Mouse (Mus musculus) Muller cell, postnatal 12 days (primary cell): ENCODE results near the gene Myo5a.

Source experiments
- DNase-seq: peaks from one replicate; pipeline ENCODE4 v3.0.0-alpha.2; 2015; ENCODE audit errors: inconsistent ontology term

The Myo5a gene

DNA sequence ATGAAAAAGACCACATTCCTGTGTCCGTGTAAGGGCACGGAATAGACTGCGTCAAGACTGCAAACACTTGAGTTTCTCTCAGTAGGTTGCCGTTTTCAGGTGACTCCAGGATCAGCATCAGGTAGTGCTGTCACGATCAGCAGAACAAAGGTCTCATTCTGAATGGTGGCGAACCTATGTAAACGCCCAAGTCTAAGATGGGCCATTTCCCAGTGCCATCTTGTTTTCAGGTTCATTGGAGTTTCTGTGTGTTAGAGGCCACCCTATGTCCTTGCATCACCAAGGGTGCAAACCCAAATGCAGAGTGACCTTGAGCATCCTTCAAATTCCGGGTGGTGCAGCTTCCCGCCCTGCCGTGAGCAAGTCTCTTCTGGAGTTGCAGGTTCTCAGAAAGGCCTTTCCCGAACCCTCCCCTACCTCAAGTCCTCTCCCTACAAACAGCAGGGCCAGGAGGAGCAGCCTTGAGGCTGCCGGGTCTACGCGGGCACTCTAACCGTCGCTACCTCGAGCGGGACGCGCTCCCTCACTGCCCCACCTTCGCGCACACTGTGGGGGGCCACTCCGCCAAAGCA lies at the start of gene Myo5a:
Myo5a (plus strand) TSS at position 559 of the 572 bp plus-strand sequence.
- DNase-seq: no peak

- no peak for DNase-seq
Measured at GRCm38 (mm10) chr9:75022546-75022945, 48.3 kb upstream of the Myo5a start.

- no peak for DNase-seq
Measured at GRCm38 (mm10) chr9:75023150-75023894, 47.5 kb upstream of the Myo5a start.

DNA sequence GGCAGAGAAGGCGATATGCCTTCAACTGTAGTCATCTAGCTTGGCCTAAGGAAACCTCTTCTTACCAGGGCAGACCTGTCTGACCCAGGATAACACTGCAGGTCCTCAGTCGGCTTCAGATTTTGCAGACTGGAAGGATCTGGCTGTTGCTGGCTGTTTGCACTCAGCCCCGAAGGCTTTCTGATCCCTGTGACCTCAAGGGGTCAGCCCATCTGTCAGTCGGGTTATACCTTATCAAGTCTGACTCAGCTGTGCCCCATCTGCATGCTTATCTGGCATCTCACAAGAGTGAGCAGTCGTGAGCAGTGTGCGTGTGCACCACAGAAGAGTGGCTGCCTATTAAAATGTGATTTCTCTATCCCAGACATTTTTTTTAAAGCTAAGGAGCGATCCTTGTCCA lies 46.7 kb upstream of the Myo5a start:
- no peak for DNase-seq

DNA sequence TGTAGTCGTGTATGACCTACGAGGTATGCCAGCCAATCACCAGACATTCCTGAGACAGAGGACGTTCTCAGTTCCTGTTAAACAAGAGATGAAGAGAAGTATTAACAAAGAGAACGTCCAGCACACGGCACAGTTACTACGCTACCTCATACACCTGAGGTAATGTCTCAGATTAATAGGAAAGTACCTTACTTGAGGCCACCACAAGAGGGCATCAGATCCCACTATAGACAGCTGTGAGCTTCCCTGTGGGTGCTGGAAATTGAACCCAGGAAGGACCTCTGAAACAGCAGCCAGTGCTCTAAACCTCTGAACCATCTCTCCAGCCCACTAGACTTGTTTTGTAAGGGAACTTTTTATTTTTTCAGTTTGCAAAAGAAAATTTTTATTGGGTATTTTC lies 45.1 kb upstream of the Myo5a start:
- DNase-seq: no peak

DNA sequence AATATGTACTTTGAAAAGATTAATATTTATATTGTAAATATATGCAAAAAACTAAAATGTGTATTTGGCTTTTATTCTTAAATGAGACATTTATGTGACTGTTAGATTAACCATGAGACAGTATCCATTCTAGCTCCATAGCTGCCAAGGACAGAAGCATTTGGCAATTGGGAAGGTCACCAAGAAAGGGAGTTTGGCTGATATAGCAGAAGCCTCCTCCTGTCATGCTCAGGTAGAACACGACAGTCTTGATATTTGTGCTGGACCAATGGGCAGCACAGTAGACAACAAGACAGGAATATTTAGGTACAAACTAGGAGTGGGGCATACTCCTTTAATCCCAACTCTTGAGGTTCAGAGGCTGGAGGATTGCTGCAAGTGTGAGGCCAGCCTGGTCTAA lies 38.4 kb upstream of the Myo5a start:
- no peak for DNase-seq

DNA sequence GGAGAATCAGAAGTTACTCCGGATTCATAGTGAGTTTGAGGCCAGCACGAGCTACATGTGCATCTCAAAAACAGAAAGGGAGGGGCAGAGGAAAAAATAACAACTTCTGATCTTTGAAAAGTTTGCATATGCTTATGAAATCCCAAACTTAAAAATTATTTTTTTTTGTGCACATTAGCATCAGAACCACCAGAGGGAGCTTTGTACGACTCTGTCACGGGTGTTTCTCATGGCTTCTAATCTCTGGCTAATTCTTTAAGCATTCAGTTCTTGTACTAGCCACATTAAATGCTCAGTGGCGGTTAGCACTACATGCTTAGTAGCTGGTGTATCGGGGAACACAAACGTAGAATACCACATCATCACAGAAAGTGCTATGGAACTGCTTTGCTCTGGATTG lies 37.7 kb upstream of the Myo5a start:
- no peak for DNase-seq

- no peak for DNase-seq
Measured at GRCm38 (mm10) chr9:75034691-75035090, 36.1 kb upstream of the Myo5a start.

GRCm38 (mm10) chr9:75035944-75036343 lies 34.9 kb upstream of the Myo5a start:
- no peak for DNase-seq

DNA sequence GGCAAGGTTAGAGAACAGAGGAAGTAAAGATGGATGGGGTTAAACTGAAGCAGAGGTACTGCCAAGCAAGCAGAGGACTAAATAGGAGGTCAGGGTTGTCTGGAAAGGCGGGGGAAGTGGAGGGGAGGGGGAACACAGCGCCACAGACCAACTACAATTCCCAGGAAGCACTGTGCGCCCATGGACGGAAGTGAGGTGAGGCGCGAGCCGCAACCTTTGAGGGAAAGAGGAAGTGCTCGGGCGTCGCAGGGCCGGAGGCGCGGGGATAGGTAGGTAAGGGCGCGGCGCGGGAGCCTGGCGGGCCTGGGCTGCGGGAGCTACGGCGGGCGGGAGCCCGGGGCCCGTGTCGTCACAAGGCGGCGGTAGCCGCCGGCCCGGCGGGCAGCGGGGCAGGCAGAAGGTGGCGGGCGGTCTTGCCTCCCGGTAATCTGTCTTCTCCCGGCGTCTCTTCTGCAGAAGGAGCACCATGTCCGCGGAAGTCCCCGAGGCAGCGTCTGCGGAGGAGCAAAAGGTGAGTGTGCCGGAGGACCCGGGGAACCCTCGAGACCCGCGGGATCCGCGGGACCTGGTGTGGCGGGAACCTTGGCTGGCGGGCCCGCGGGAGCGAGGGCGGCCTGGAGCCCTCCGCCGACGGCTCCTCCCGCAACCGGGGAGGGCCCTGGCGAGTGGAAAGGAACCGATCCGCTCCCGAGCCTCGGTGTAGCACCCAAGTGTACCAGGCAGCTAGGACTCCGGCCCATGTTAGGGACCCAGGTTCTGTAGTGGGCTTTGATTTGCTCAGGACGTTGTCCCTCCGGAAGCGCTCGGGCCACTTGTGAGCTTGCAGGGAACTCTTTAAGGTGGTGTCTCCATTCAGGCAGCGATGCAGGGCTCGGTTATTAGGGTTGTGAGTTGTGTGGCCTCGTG lies 33.1 kb upstream of the Myo5a start, which contains the start of gene Arpp19:
Arpp19 (plus strand) TSS at position 164 of the 906 bp plus-strand sequence.
- DNase-seq: peak; percentile 86

DNA sequence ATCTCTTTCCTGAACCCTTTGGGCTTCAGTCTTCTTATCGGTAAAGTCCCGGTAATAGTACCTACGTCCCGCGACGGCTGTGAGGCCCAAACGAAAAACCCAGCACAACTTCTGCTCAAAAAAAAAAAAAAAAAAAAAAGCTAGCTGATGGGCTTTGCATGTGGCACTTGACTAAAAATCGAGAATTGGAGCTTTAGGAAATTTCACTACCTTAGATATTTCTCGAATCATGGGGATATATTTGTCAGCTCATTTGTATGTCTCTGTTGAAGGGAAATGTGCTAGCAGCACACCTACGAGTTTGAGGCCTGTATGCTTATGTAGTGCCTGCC lies 32.5 kb upstream of the Myo5a start:
- DNase-seq: no peak

GRCm38 (mm10) chr9:75040566-75040965 lies 30.2 kb upstream of the Myo5a start:
- no peak for DNase-seq

GRCm38 (mm10) chr9:75041840-75042525 lies 28.8 kb upstream of the Myo5a start:
- DNase-seq: no peak

DNA sequence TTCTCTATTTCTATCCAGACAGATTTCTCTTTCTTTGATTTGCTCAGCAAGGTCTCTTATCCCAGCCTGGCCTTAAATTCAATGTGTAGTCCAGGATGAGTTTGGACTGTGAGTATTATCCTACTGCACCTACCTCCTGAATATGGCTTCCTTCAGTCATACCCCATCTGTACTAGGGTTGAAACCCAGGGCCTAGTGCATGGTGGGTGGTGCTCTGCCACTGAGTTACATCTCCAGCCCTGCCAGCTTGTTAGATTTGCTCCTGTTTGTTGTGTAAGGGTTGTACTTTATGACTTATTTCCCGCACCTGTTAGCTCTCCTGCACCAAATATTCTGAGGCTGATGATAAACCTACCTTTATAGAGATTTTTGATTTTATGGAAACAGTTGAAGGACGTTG lies 27.6 kb upstream of the Myo5a start:
- no peak for DNase-seq

DNA sequence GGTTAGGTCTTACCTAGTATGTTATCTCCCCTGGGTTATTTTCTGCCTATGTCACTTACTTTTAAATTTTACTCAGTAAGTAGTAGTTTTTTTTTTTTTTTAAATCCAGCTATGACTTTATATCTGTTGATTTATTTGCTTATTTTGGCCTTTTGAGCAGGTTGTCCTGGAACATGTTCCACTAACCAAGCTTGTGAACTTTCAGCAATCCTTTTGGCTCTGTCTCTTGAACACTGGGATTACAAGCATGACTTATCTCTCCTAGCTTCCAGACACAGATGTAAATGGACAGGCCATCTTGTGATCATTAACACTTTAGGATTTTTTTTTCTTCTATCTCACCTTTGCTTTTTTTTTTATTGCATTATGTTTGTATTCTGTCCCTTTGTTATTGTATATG lies 23.7 kb upstream of the Myo5a start:
- no peak for DNase-seq

- no peak for DNase-seq
Measured at GRCm38 (mm10) chr9:75049100-75049499, 21.7 kb upstream of the Myo5a start.

GRCm38 (mm10) chr9:75050003-75050402 lies 20.8 kb upstream of the Myo5a start:
- peak; percentile 44 for DNase-seq

GRCm38 (mm10) chr9:75051841-75052240 lies 19.0 kb upstream of the Myo5a start:
- no peak for DNase-seq

- no peak for DNase-seq
Measured at GRCm38 (mm10) chr9:75055046-75055445, 15.8 kb upstream of the Myo5a start.

GRCm38 (mm10) chr9:75064678-75065331 lies 6.0 kb upstream of the Myo5a start:
- no peak for DNase-seq

DNA sequence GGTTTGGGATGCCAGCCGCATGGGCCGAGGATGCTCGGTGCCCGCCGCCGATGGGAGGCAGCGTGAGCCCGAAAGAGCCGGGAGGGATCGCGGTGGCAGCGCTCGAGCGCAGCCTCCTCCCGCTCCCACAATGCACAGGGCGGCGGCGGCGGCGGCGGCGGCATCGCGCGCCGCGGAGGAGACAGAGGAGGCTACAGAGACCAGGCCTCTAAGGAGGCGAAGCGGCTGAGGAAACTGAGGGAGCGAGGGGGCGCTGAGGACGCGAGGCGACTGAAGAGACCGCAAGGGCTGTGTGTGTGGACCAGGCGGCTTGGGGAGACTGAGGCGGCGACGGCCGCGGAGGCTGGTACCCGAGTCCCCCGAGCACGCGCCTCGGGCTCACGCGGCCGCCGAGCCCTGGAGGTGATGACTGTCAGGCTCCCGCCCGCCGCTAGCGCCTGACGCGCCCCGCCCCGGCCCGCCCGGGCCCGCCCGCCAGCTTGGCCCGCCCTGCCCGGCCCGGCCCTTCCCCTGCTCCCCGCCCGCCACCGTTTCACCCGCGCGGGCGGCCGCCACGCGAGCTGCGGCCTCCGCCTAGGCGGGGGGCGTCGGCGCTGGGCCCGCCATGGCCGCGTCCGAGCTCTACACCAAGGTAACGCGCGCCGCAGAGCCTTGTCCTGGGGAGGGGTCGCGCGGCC lies 352 bp downstream of the Myo5a start:
- peak; percentile 92 for DNase-seq
